Mouse (Mus musculus) kidney, adult 2 months (tissue): ENCODE data around the gene Mprip.

Experiments
- CTCF ChIP-seq: fragments of 200-500 bp; conservative IDR thresholded peaks from 2 replicates; pipeline ENCODE4 v1.5.1; 2011; ENCODE audit warnings: low read depth, mild to moderate bottlenecking, control low read depth, low read length, moderate library complexity, mixed read lengths; ENCODE audit not compliant: insufficient read depth, insufficient read length
- POLR2A ChIP-seq: fragments of 200-500 bp; IDR thresholded peaks from one replicate; pipeline ENCODE4 v1.6.1; 2011; ENCODE audit warnings: low read depth, low read length, control low read depth

DNA sequence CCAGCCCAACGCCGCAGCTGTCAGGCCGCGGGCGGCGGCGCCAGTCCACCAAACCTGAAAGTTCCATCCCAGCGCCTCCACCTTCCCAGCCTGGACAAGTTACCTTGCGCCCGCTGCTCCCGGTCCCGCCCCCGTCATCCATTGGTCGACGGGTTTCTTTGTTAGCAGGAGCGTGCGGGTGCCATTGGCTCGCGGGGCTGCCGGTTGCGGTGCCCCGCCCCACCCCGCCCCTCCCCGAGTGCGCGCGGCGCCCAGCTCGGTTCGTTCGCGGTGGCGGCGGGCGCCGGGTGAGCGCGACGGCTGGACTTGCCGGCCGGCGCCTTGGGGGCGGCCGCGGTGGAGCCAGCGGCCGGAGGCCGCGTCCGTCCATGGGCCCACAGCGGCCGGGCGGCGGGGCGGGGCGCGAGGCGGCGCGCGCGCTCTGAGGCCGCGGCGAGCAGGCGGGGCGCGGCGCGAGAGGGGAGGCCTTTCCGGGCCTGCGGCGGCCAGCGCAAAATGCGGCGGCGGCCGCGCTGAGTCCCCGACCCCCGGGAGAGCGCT lies 1.2 kb downstream of the Mprip start:
- TF ChIP-seq CTCF, result no peak
- peak; percentile 65 for TF ChIP-seq POLR2A
